Mouse (Mus musculus) heart, embryonic 14.5 days (tissue): ENCODE measurements at regions not wholly inside any gene's neighbourhood (a gene's known extent, or its start where the extent isn't known, plus 50 kb on each side); places are given as distances from the start of the nearest gene placed in this dataset.

Experiments used
- ATAC-seq: fragments of 200-750 bp; cut with Nextera tagmentation; 2 replicates; pipeline ENCODE4 v1.8.0; 2017; ENCODE audit warnings: low read depth, moderate TSS enrichment; ENCODE audit not compliant: insufficient number of reproducible peaks, insufficient read depth, low FRiP score
- H3K27ac ChIP-seq, 2 experiments: fragments of 200-500 bp in 1 of 2; fragments of 300-500 bp in 1 of 2; sonication (generic) in 1 of 2; replicated peaks in 1 of 2; 2 replicates each; pipeline ENCODE4 v1.5.1; 2012 to 2014; ENCODE audit warnings: low read depth in 2 of 2, low read length in 2 of 2, control low read depth in 1 of 2, mild to moderate bottlenecking in 1 of 2, mixed read lengths in 1 of 2; ENCODE audit not compliant: control insufficient read depth in 1 of 2, insufficient read depth in 1 of 2
- H3K27me3 ChIP-seq: fragments of 300-500 bp; sonication (generic); 2 replicates; pipeline ENCODE4 v1.6.1; 2014; ENCODE audit warnings: mild to moderate bottlenecking, low read length, control low read depth; ENCODE audit not compliant: control insufficient read depth, insufficient read depth
- H3K36me3 ChIP-seq: fragments of 300-500 bp; sonication (generic); 2 replicates; pipeline ENCODE4 v1.6.1; 2014; ENCODE audit warnings: mild to moderate bottlenecking, control low read depth, low read length, mixed read lengths; ENCODE audit not compliant: control insufficient read depth, insufficient read depth
- H3K4me1 ChIP-seq, 2 experiments: fragments of 200-500 bp in 1 of 2; fragments of 300-500 bp in 1 of 2; sonication (generic) in 1 of 2; 2 replicates each; pipeline ENCODE4 v1.6.1; 2012 to 2014; ENCODE audit warnings: low read length in 2 of 2, control low read depth in 1 of 2, mixed read lengths in 1 of 2; ENCODE audit not compliant: control insufficient read depth in 2 of 2, insufficient read depth in 2 of 2
- H3K4me2 ChIP-seq: fragments of 300-500 bp; sonication (generic); 2 replicates; pipeline ENCODE4 v1.6.1; 2014; ENCODE audit warnings: mild to moderate bottlenecking, low read length
- H3K4me3 ChIP-seq, 2 experiments: fragments of 200-500 bp in 1 of 2; fragments of 300-500 bp in 1 of 2; sonication (generic) in 1 of 2; 2 replicates each; pipeline ENCODE4 v1.5.1; 2012 to 2014; ENCODE audit warnings: low read length in 2 of 2, mild to moderate bottlenecking in 2 of 2, control low read depth in 1 of 2, low read depth in 1 of 2, moderate library complexity in 1 of 2; ENCODE audit not compliant: control insufficient read depth in 1 of 2, insufficient read depth in 1 of 2
- H3K9ac ChIP-seq: fragments of 300-500 bp; sonication (generic); 2 replicates; pipeline ENCODE4 v1.6.1; 2014; ENCODE audit warnings: mild to moderate bottlenecking, low read length
- H3K9me3 ChIP-seq: fragments of 300-500 bp; sonication (generic); 2 replicates; pipeline ENCODE4 v1.6.1; 2016; ENCODE audit warnings: low read length, control low read depth; ENCODE audit not compliant: control insufficient read depth
- WGBS: fragments of 180-500 bp; shearing (Covaris S2); extraction: QIAGEN DNeasy Blood & Tissue Kit; methylation state at CpG from one replicate; pipeline ENCODE4 v1.1.7; 2014; 5-methylcytosine and 5-hydroxymethylcytosine counted together

GRCm38 (mm10) chr4:153271376-153271775 lies 211.2 kb downstream of the Ajap1 start:
- H3K27me3 ChIP-seq, result no peaks in the 10 kb centered on the region
- WGBS, result 72% methylated on average over 5 of the region's 5 CpGs
- no peaks in the 10 kb centered on the region for H3K4me1 ChIP-seq

GRCm38 (mm10) chr4:153263216-153263805 lies 219.3 kb downstream of the Ajap1 start:
- Histone ChIP-seq H3K27ac (no peak overlapping the region), H3K4me1 (no peaks in the 10 kb centered on the region), H3K27me3 (no peaks in the 10 kb centered on the region), H3K4me3 (no peak overlapping the region), H3K9me3 (peaks cover 12% of the 10 kb centered on the region; the same call in 1 of the 2 replicates), H3K4me2 (no peak overlapping the region), H3K36me3 (no peaks in the 10 kb centered on the region), H3K9ac (no peak overlapping the region)
- 68% methylated on average over 15 of the region's 15 CpGs for WGBS
- no peak for ATAC-seq

More at GRCm38 (mm10) chr4:153271376-153271775, 211.2 kb downstream of the Ajap1 start:
- H3K27ac ChIP-seq, result no peak overlapping the region
- H3K4me2 ChIP-seq, result no peak overlapping the region
- H3K9ac ChIP-seq, result no peak overlapping the region
- no peak for ATAC-seq
- no peak overlapping the region for H3K4me3 ChIP-seq
- no peaks in the 10 kb centered on the region for H3K36me3 ChIP-seq
- peaks cover 5% of the 10 kb centered on the region; the same call in 1 of the 2 replicates for H3K9me3 ChIP-seq

DNA sequence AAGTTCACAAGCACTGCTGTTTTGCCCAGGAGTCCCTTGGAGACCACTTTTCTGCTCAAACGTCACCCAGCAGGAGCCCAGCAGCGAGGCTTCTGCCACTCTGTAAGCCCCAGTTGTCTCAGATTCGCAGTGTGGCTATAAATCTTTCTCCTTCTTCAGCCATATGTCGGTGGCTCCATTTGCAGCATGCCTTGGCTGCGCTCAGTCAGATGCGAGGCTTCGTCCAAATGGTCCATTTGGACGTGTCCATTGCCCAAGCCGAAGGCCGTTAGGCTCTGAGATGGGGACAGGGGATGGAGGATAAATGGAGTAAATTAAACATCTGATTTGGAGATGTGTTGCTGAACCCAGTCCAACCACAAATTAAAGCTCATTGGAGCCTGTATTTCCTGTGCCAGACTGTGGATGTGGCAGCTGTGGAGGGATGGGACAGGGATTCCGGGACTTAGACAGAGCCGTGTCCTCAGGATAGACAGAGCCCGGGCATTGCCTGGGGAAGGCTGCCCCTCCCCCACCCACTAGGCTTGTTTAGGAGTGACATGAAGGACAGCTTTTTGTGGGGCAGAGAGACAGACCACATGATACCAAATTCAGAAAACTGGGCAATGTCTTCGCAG lies 221.6 kb downstream of the Ajap1 start:
- H3K4me3 ChIP-seq, result no peak overlapping the region
- ATAC-seq, result no peak
- 70% methylated on average over 14 of the region's 14 CpGs for WGBS
- H3K9ac ChIP-seq, result no peak overlapping the region
- H3K4me2 ChIP-seq, result no peak overlapping the region
- no peaks in the 10 kb centered on the region for H3K4me1 ChIP-seq
- H3K27me3 ChIP-seq, result no peaks in the 10 kb centered on the region
- no peaks in the 10 kb centered on the region for H3K36me3 ChIP-seq
- H3K27ac ChIP-seq, result no peak overlapping the region
- H3K9me3 ChIP-seq, result peaks cover 12% of the 10 kb centered on the region; the same call in 1 of the 2 replicates

DNA sequence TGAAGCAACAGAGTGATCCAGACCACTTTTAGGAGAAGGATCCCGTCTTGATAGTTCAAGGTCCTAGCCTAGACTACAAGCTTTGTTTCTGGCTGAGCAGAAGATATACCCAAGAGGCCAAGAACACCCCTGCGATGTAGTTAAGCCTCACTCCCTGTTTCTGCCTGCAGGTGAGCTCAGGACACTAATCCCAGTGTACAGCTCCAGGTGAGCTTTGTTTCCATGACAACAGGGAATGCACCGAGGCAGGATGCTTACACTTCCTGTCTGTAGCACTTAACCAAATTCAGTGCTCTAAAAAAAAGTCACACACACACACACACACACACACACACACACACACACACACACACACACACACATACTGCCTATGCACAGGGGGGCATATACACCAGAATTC lies 230.7 kb downstream of the Ajap1 start:
- H3K27ac ChIP-seq, result no peak overlapping the region
- no peaks in the 10 kb centered on the region for H3K36me3 ChIP-seq
- no peaks in the 10 kb centered on the region for H3K27me3 ChIP-seq
- peaks cover 0 to 2% of the 10 kb centered on the region in 2 experiments; a peak in 1 of 4 replicates for H3K4me1 ChIP-seq
- H3K4me2 ChIP-seq, result no peak overlapping the region
- no peaks in the 10 kb centered on the region for H3K9me3 ChIP-seq
- H3K9ac ChIP-seq, result no peak overlapping the region
- no peak for ATAC-seq
- 61% methylated on average over 3 of the region's 3 CpGs for WGBS
- H3K4me3 ChIP-seq, result no peak overlapping the region

GRCm38 (mm10) chr4:153251311-153251710 lies 231.3 kb downstream of the Ajap1 start:
- H3K4me3 ChIP-seq, result no peak overlapping the region
- no peaks in the 10 kb centered on the region for H3K27me3 ChIP-seq
- WGBS, result 49% methylated on average over 8 of the region's 8 CpGs
- H3K9me3 ChIP-seq, result 0 out of 2 replicates have a peak, but pooled peaks cover 2% of the 10 kb centered on the region
- no peaks in the 10 kb centered on the region for H3K36me3 ChIP-seq
- no peak overlapping the region for H3K9ac ChIP-seq
- no peak overlapping the region for H3K27ac ChIP-seq
- no peak for ATAC-seq
- H3K4me1 ChIP-seq, result peaks cover 0 to 2% of the 10 kb centered on the region in 2 experiments; a peak in 1 of 4 replicates
- H3K4me2 ChIP-seq, result no peak overlapping the region

DNA sequence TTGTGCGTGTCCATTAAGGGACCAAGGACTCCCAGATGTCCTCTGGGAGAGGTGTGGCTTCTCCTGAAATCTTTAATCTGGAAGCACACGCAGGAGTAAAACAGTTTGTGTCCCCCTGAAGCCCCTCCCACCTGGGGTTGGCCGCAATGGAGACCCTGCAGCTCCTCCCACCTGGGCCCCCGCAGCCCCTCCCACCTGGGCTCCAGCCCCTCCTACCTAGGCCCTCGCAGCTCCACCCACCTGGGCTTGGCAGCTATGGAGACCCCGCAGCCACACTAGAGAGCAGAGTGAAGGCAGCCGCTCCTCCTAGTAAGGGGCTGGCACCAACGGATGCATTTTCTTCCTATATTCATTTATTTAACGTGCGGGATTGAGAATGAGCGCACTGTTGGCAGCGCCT lies 245.9 kb downstream of the Ajap1 start:
- ATAC-seq, result no peak
- Histone ChIP-seq H3K9ac (no peak overlapping the region), H3K27ac (no peak overlapping the region), H3K4me1 (no peaks in the 10 kb centered on the region; a peak in 1 of 4 replicates), H3K4me2 (no peak overlapping the region), H3K27me3 (no peaks in the 10 kb centered on the region; the same call in 1 of the 2 replicates), H3K4me3 (no peak overlapping the region), H3K9me3 (0 out of 2 replicates have a peak, but pooled peaks cover 3% of the 10 kb centered on the region), H3K36me3 (no peaks in the 10 kb centered on the region)
- WGBS, result 13% methylated on average over 12 of the region's 12 CpGs

- no peaks in the 10 kb centered on the region; a peak in 1 of 4 replicates for H3K4me1 ChIP-seq
- 55% methylated on average over 5 of the region's 5 CpGs for WGBS
Observed at GRCm38 (mm10) chr4:153233762-153234161, 248.8 kb downstream of the Ajap1 start.

More at GRCm38 (mm10) chr4:153233762-153234161, 248.8 kb downstream of the Ajap1 start:
- no peak for ATAC-seq
- Histone ChIP-seq H3K27ac (no peak overlapping the region), H3K36me3 (no peaks in the 10 kb centered on the region), H3K27me3 (no peaks in the 10 kb centered on the region; the same call in 1 of the 2 replicates), H3K9ac (no peak overlapping the region), H3K4me3 (no peak overlapping the region), H3K4me2 (no peak overlapping the region), H3K9me3 (0 out of 2 replicates have a peak, but pooled peaks cover 3% of the 10 kb centered on the region)
